ENCODE assay signal across 11 mouse cellular contexts in the genomic region with DNA sequence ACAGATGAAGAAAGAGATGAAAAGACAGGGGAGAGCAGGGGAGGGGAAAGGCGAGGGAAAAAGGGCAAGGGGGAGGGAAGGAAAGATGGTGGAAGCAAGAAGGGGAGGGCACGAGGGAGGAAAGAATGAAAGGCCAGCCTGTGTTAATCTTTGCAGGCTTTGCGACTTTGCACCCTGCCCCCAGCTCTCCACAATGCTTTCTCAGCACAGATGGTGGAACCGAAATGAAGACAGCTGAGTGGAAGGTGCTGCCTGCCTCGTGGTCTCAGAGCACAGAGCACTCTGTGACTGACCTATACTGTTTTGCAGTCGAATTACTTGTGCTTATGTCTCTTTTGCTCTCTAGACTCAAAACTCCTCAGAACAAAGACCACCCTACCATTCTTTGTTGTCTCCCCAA. TPM values are rescaled to one million over a fixed set of nuclear protein-coding genes. Genes with fewer than 3 reads are reported as not detected.
A peak's percentile ranks its signal among the peaks of the same experiment; 100 is the strongest.
DNase-seq lines count a peak whose midpoint lies in the region; ATAC-seq and TF ChIP-seq lines count a peak whose summit lies in the region.
"Had no signal": no experiment of that assay in that cellular context is flagged by ENCODE, and none has a peak within 500 bp of the region (broad histone marks: within the 10 kb centered on the region; RNA-seq: fewer than 3 reads in every experiment).

No protein-coding gene starts in this region.

- WGBS in hindbrain, postnatal 0 days = 22% methylated on average over 6 of the region's 6 CpGs
- WGBS in hindbrain, embryonic 12.5 days = 32% methylated on average over 6 of the region's 6 CpGs
- whole genome bisulfite sequencing in forebrain, postnatal 0 days = 15% methylated on average over 6 of the region's 6 CpGs

- no peaks in the 10 kb centered on the region for H3K4me1 ChIP-seq in hindbrain, postnatal 0 days (ENCODE audit: insufficient read depth, low read length)
- H3K4me1 ChIP-seq in hindbrain, embryonic 12.5 days = no peaks in the 10 kb centered on the region
- H3K4me1 ChIP-seq in forebrain, postnatal 0 days (ENCODE audit: insufficient read depth) = no peaks in the 10 kb centered on the region
- H3K4me1 ChIP-seq: heart, embryonic 13.5 days; intestine, embryonic 15.5 days had no signal

- TF ChIP-seq CTCF in hindbrain, postnatal 0 days (IDR thresholded peaks at IDR 0.05; ENCODE audit: low read depth) = no peak
- TF ChIP-seq CTCF in forebrain, postnatal 0 days (IDR thresholded peaks at IDR 0.05; ENCODE audit: low read depth) = no peak

- 0 out of 2 replicates have a peak overlapping the region, but pooled peaks have one; percentile 27 for H3K27ac ChIP-seq in hindbrain, postnatal 0 days
- H3K27ac ChIP-seq in hindbrain, embryonic 12.5 days = no peak overlapping the region
- no peak overlapping the region for H3K27ac ChIP-seq in forebrain, postnatal 0 days (ENCODE audit: low read depth, low read length)
- H3K27ac ChIP-seq: heart, embryonic 13.5 days; intestine, embryonic 15.5 days had no signal

- DNase-seq in hindbrain, postnatal 0 days (ENCODE audit: low spot score) = peak; percentile 32
- peak; percentile 19 for DNase-seq in embryo, embryonic 11 days
- peak; percentile 23 for DNase-seq in forebrain, postnatal 0 days
- DNase-seq in left cerebral cortex, postnatal 36 days (ENCODE audit: low spot score in 2 of 2) = peak; percentile 47 to 58
- DNase-seq in urinary bladder, postnatal 25 days (ENCODE audit: low spot score) = no peak
- DNase-seq in adrenal gland, postnatal 25 days = no peak
- DNase-seq: lung, adult 2 months had no signal

- no peaks in the 10 kb centered on the region for H3K9me3 ChIP-seq in hindbrain, postnatal 0 days (ENCODE audit: low read length)
- H3K9me3 ChIP-seq in hindbrain, embryonic 12.5 days (replicated peaks) = no peaks in the 10 kb centered on the region
- no peaks in the 10 kb centered on the region for H3K9me3 ChIP-seq in forebrain, postnatal 0 days (ENCODE audit: low read length)
- H3K9me3 ChIP-seq: heart, embryonic 13.5 days; intestine, embryonic 15.5 days had no signal

- ATAC-seq in hindbrain, postnatal 0 days = no peak
- ATAC-seq in hindbrain, embryonic 12.5 days (ENCODE audit: low FRiP score) = no peak
- ATAC-seq in forebrain, postnatal 0 days = peak; percentile 69
- ATAC-seq: intestine, embryonic 15.5 days had no signal

- H3K4me2 ChIP-seq in hindbrain, postnatal 0 days (ENCODE audit: low read depth, low read length) = no peak overlapping the region
- no peak overlapping the region for H3K4me2 ChIP-seq in hindbrain, embryonic 12.5 days (replicated peaks)
- H3K4me2 ChIP-seq in forebrain, postnatal 0 days (ENCODE audit: low read depth) = no peak overlapping the region
- H3K4me2 ChIP-seq: heart, embryonic 13.5 days; intestine, embryonic 15.5 days had no signal

- no peak overlapping the region for H3K4me3 ChIP-seq in hindbrain, postnatal 0 days (ENCODE audit: low read length)
- H3K4me3 ChIP-seq in hindbrain, embryonic 12.5 days = no peak overlapping the region
- no peak overlapping the region for H3K4me3 ChIP-seq in forebrain, postnatal 0 days (ENCODE audit: low read depth, low read length)
- H3K4me3 ChIP-seq: heart, embryonic 13.5 days; intestine, embryonic 15.5 days had no signal

- no peaks in the 10 kb centered on the region for H3K27me3 ChIP-seq in hindbrain, postnatal 0 days (ENCODE audit: insufficient read depth, low read length)
- H3K27me3 ChIP-seq in hindbrain, embryonic 12.5 days = no peaks in the 10 kb centered on the region
- H3K27me3 ChIP-seq in forebrain, postnatal 0 days (ENCODE audit: insufficient read depth, low read length) = no peaks in the 10 kb centered on the region
- H3K27me3 ChIP-seq: heart, embryonic 13.5 days; intestine, embryonic 15.5 days had no signal

- intact Hi-C loops in left cerebral cortex, postnatal 36 days (cut with DNase I) = no loop called here

- H3K36me3 ChIP-seq in hindbrain, postnatal 0 days (ENCODE audit: insufficient read depth, low read length) = no peaks in the 10 kb centered on the region
- no peaks in the 10 kb centered on the region for H3K36me3 ChIP-seq in hindbrain, embryonic 12.5 days
- H3K36me3 ChIP-seq in forebrain, postnatal 0 days (ENCODE audit: insufficient read depth) = no peaks in the 10 kb centered on the region
- H3K36me3 ChIP-seq: heart, embryonic 13.5 days; intestine, embryonic 15.5 days had no signal

- H3K9ac ChIP-seq in hindbrain, postnatal 0 days (replicated peaks; ENCODE audit: low read length) = no peak overlapping the region
- no peak overlapping the region for H3K9ac ChIP-seq in hindbrain, embryonic 12.5 days
- no peak overlapping the region for H3K9ac ChIP-seq in forebrain, postnatal 0 days
- H3K9ac ChIP-seq: heart, embryonic 13.5 days; intestine, embryonic 15.5 days had no signal

RNA-seq across cellular contexts. Expression of gene B3gat1, which starts 55.2 kb away (rescaled TPM):
- total RNA-seq in hindbrain, postnatal 0 days (2014; rRNA removed) = 180 and 203 TPM in 2 replicates
- polyA plus RNA-seq in hindbrain, postnatal 0 days (2015; fragmentation: Nextera tagmentation; extraction: Ambion mirVana) = 32.8 and 37.6 TPM in 2 replicates
- 16.0 and 17.0 TPM in 2 replicates for polyA plus RNA-seq in hindbrain, embryonic 12.5 days (2016; fragmentation: Nextera tagmentation; extraction: Ambion mirVana)
- 141 and 149 TPM in 2 replicates for total RNA-seq in forebrain, postnatal 0 days (2014; rRNA removed)
- polyA plus RNA-seq in forebrain, postnatal 0 days (2015; fragmentation: Nextera tagmentation; extraction: Ambion mirVana) = 40.0 and 42.0 TPM in 2 replicates
- total RNA-seq in left cerebral cortex, postnatal 36 days (2021) = 100 to 1,000 TPM; 210 to 227 TPM
- total RNA-seq in adrenal gland, postnatal 25 days (2021) = 0.81 and 1.5 TPM in 2 replicates
- total RNA-seq: common myeloid progenitor, adult 5-6 weeks had no signal

Comparison
In these comparisons a context has a peak if more than half of its experiments do, and no peak if none do; other contexts are left out.
1. DNase-seq: peak in hindbrain, postnatal 0 days (single experiment), embryo, embryonic 11 days (single experiment), forebrain, postnatal 0 days (single experiment) and left cerebral cortex, postnatal 36 days (2 of 2); none in urinary bladder, postnatal 25 days (single experiment) and adrenal gland, postnatal 25 days (single experiment).
2. RNA of gene B3gat1, which starts 55.2 kb away (total RNA-seq): 210 to 227 TPM in left cerebral cortex, postnatal 36 days, 180 to 203 TPM in hindbrain, postnatal 0 days and 141 to 149 TPM in forebrain, postnatal 0 days; 0.81 to 1.5 TPM in adrenal gland, postnatal 25 days; every median in the first group is over 10 times any median in the second.